Mouse (Mus musculus) embryonic facial prominence, embryonic 15.5 days (tissue): ENCODE data around the gene Shroom1. TPM values are rescaled to one million over a fixed set of nuclear protein-coding genes. Genes with fewer than 3 reads are reported as not detected.

Experiments used
- ATAC-seq: fragments of 200-750 bp; cut with Nextera tagmentation; 2 replicates; pipeline ENCODE4 v1.8.0; 2017; ENCODE audit warnings: low read depth, moderate TSS enrichment; ENCODE audit not compliant: insufficient number of reproducible peaks, low FRiP score, low TSS enrichment
- H3K27ac ChIP-seq: fragments of 300-500 bp; sonication (generic); replicated peaks from 2 replicates; pipeline ENCODE4 v1.5.1; 2015; ENCODE audit warnings: mild to moderate bottlenecking, inconsistent platforms
- H3K27me3 ChIP-seq: fragments of 300-500 bp; sonication (generic); 2 replicates; pipeline ENCODE4 v1.6.1; 2015; ENCODE audit warnings: inconsistent platforms
- H3K36me3 ChIP-seq: fragments of 300-500 bp; sonication (generic); 2 replicates; pipeline ENCODE4 v1.6.1; 2015; ENCODE audit warnings: mild to moderate bottlenecking, inconsistent platforms
- H3K4me1 ChIP-seq: fragments of 300-500 bp; sonication (generic); 2 replicates; pipeline ENCODE4 v1.6.1; 2015; ENCODE audit warnings: inconsistent platforms
- H3K4me2 ChIP-seq: fragments of 300-500 bp; sonication (generic); replicated peaks from 2 replicates; pipeline ENCODE4 v1.6.1; 2015; ENCODE audit warnings: mild to moderate bottlenecking, inconsistent platforms
- H3K4me3 ChIP-seq: fragments of 300-500 bp; sonication (generic); replicated peaks from 2 replicates; pipeline ENCODE4 v1.5.1; 2015; ENCODE audit warnings: mild to moderate bottlenecking, inconsistent platforms
- H3K9ac ChIP-seq: fragments of 300-500 bp; sonication (generic); 2 replicates; pipeline ENCODE4 v1.6.1; 2015; ENCODE audit warnings: inconsistent platforms
- H3K9me3 ChIP-seq: fragments of 300-500 bp; sonication (generic); replicated peaks from 2 replicates; pipeline ENCODE4 v1.6.1; 2016; ENCODE audit warnings: inconsistent platforms
- WGBS: fragments of 180-500 bp; shearing (Covaris S2); methylation state at CpG from one replicate; pipeline ENCODE4 v1.1.7; 2015; 5-methylcytosine and 5-hydroxymethylcytosine counted together
- polyA plus RNA-seq: library from polyadenylated mRNA; unstranded; fragments of >200 nt; fragmentation: Nextera tagmentation; extraction: Ambion mirVana; gene quantifications from 2 replicates; pipeline ENCODE4 v1.2.1, GENCODE M21; 2015

The Shroom1 gene
- polyA plus RNA-seq, 1 experiment from 2014 or later = 3.7 TPM

DNA sequence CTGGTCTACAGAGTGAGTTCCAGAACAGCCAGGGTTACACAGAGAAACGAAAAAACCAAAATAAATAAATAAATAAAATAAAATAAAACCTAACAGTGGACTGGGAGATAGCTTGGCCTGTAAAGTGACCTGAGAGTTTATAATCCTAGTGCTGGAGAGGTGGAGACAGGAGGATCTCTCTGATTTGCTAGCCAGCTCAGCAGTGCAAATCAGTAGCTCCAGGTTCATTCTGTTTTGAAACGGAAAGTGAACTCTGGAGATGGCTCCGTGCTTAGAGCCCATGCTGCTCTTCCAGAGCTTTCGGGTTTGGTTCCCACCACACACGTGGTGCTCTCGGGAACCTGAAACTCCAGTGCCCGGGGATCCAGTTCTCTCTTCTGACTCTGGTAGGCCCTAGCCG, 9.0 kb upstream of the Shroom1 start:
- no peaks in the 10 kb centered on the region for H3K27me3 ChIP-seq
- no peak overlapping the region for H3K4me2 ChIP-seq
- H3K4me3 ChIP-seq = no peak overlapping the region
- H3K9me3 ChIP-seq = no peaks in the 10 kb centered on the region
- H3K4me1 ChIP-seq = no peaks in the 10 kb centered on the region
- no peak overlapping the region for H3K27ac ChIP-seq
- no peak for ATAC-seq
- H3K9ac ChIP-seq = no peak overlapping the region
- 85% methylated on average over 8 of the region's 8 CpGs for WGBS
- H3K36me3 ChIP-seq = no peaks in the 10 kb centered on the region

DNA sequence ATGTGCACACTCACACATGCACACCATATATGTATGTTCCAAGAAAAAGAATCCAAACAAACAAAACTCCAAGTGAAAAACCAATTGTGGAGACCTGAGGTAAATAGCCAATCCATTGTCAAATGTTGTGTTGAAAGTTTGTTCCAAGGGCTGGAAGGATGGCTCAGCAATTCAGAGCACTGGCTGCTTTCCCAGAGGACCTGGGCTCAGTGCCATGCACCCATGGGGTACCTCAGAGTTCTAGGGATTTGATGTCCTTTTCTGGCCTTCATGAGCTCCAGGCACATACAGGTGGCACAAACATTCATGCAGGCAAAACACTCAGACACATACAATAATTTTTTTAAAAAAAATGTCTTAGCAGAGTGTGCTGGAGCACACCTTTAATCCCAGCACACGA, 8.5 kb upstream of the Shroom1 start:
- Histone ChIP-seq H3K9me3 (no peaks in the 10 kb centered on the region), H3K36me3 (no peaks in the 10 kb centered on the region), H3K4me2 (no peak overlapping the region), H3K9ac (no peak overlapping the region), H3K27ac (no peak overlapping the region), H3K4me3 (no peak overlapping the region), H3K27me3 (no peaks in the 10 kb centered on the region), H3K4me1 (no peaks in the 10 kb centered on the region)
- WGBS = 81% methylated on average over 1 of the region's 1 CpGs
- ATAC-seq = no peak

DNA sequence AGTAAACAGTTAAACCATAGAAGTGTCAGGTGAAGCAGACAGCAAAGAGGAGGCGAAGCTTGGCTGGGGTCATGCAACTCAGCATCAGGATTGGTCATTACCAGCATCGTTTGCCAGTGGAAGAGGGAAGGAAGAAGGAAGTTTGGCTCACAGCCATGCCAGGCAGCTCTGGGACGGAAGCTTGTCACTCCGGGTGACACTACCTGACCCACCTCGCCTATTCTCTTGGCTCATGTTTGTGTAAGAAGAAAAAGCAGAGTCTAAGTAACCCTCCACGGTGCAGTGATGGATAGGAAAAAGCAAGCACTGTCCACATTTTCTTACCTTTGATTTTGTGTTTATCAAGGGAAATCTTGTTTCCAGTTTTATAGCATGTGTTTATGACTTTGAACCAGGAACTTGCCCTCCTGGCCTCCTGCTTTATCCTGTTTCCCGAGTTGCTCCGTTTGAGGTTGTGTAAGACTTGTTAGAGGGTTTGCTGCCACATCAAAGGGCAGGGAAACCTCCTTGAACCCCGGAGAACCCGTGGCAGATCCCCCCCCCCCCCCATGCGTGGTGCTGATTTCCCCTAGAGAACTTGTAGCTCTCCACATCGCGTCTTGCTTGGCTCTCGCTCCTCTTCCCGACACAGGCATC, 6.8 kb upstream of the Shroom1 start:
- H3K36me3 ChIP-seq = no peaks in the 10 kb centered on the region
- no peak overlapping the region for H3K27ac ChIP-seq
- no peaks in the 10 kb centered on the region for H3K9me3 ChIP-seq
- no peak overlapping the region for H3K9ac ChIP-seq
- no peaks in the 10 kb centered on the region for H3K27me3 ChIP-seq
- ATAC-seq = no peak
- no peaks in the 10 kb centered on the region for H3K4me1 ChIP-seq
- H3K4me2 ChIP-seq = no peak overlapping the region
- WGBS = 51% methylated on average over 15 of the region's 15 CpGs
- no peak overlapping the region for H3K4me3 ChIP-seq

DNA sequence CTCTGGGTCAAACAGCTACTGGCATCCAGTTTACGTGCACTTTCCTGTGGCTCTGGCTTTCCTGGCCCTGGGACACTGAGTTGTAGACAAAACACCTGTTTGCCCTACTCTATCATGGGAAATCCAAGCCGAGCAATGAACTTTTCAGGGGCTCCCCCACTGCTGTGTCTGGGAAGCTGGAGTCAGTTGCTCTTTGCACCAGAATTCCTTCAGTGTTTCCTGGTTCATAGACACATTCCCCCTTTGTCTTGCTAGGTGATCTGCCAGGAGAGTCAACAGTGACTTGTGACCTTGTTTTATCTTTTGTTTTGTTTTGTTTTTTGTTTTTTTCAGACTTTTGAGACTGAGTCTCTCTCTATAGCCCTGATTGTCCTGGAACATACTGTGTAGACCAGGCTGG, 5.6 kb upstream of the Shroom1 start:
- Histone ChIP-seq H3K9ac (no peak overlapping the region), H3K4me2 (no peak overlapping the region), H3K27me3 (0 out of 2 replicates have a peak, but pooled peaks cover 4% of the 10 kb centered on the region), H3K4me1 (no peaks in the 10 kb centered on the region), H3K9me3 (no peaks in the 10 kb centered on the region), H3K4me3 (no peak overlapping the region), H3K27ac (no peak overlapping the region), H3K36me3 (no peaks in the 10 kb centered on the region)
- ATAC-seq = no peak
- WGBS = 63% methylated on average over 2 of the region's 2 CpGs

DNA sequence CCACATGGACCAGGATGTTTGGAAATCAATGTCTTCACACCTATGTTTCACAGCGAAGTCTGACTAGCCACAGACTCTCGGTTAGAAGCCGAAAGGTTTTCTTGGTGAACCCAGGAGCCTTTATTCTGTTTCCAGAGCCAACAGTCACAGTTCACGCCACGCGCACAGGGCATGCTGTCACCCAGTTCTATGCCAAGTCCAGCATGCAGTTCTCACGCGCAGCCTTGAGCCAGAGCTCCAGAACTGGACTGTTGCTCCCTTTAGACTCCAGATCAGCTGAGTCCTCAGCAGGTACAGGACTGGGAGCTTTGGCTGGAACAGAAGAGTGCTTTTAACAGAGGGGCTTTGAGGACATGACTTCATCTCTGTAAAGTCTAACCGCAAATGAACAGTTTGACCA, 4.6 kb upstream of the Shroom1 start:
- no peak for ATAC-seq
- Histone ChIP-seq H3K36me3 (no peaks in the 10 kb centered on the region), H3K4me2 (no peak overlapping the region), H3K4me3 (no peak overlapping the region), H3K4me1 (0 out of 2 replicates have a peak, but pooled peaks cover 5% of the 10 kb centered on the region), H3K27ac (no peak overlapping the region), H3K9me3 (no peaks in the 10 kb centered on the region), H3K9ac (no peak overlapping the region), H3K27me3 (peaks cover 6% of the 10 kb centered on the region)
- WGBS = 95% methylated on average over 9 of the region's 9 CpGs

DNA sequence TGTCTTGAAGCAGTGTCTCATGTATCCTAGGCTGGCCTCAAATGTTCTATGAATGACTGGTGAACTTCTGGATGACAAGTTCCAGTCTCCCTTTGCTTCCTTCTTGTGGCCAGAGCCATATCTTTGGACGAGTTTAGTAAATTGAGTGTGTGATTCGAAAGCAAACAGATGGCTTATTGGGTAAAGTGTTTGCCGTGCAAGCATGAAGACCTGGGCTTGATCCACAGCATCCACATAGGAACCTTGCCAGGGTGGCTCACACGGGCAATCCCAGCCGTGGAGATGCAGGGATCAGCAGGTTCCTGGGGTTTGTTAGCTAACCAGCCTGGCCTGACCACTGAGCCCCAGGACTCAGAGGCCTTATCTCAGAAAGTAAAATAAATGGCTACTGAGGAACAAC, 4.0 kb upstream of the Shroom1 start:
- 80% methylated on average over 5 of the region's 5 CpGs for WGBS

DNA sequence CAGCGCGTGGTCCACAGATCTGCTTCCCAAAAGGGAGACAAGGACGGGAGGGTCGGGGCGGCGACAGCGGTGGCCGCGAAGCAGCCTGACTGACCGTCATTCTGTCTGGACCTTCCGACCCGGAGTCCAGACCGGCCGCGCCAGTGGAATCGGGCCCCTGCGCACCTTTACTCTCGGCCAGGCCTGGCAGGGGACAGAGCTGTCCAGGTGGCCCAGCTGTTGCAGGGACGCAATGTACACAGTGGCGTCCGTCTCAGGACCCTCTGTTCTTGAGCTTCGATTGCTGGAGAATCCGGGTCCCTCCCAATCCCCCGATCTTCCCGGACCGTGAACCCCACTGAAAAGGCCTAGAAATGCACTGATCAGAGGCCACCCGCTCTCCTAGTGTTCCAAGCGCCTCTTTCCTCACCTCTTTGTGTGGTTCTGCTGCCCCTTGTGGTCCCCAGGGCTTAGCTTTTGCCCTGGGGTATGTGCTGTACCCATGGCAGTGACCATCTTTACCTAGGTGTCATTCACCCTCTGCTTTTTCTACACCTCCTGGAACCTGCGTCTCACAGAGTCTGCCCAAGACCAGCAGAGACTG, 458 bp downstream of the Shroom1 start:
- Histone ChIP-seq H3K27me3 (peaks cover 29% of the 10 kb centered on the region), H3K4me2 (peak overlapping the region; percentile 94), H3K36me3 (no peaks in the 10 kb centered on the region), H3K4me3 (peak overlapping the region; percentile 58), H3K9ac (peak overlapping the region; percentile 48), H3K4me1 (0 out of 2 replicates have a peak, but pooled peaks cover 8% of the 10 kb centered on the region), H3K9me3 (no peaks in the 10 kb centered on the region), H3K27ac (no peak overlapping the region)
- no peak for ATAC-seq
- 4% methylated on average over 29 of the region's 29 CpGs for WGBS

More for the DNA sequence above, 4.0 kb upstream of the Shroom1 start:
- no peaks in the 10 kb centered on the region for H3K36me3 ChIP-seq
- H3K4me1 ChIP-seq = 0 out of 2 replicates have a peak, but pooled peaks cover 8% of the 10 kb centered on the region
- no peak for ATAC-seq
- no peak overlapping the region for H3K4me2 ChIP-seq
- no peak overlapping the region for H3K4me3 ChIP-seq
- no peaks in the 10 kb centered on the region for H3K9me3 ChIP-seq
- peaks cover 11% of the 10 kb centered on the region for H3K27me3 ChIP-seq
- no peak overlapping the region for H3K9ac ChIP-seq
- H3K27ac ChIP-seq = no peak overlapping the region

DNA sequence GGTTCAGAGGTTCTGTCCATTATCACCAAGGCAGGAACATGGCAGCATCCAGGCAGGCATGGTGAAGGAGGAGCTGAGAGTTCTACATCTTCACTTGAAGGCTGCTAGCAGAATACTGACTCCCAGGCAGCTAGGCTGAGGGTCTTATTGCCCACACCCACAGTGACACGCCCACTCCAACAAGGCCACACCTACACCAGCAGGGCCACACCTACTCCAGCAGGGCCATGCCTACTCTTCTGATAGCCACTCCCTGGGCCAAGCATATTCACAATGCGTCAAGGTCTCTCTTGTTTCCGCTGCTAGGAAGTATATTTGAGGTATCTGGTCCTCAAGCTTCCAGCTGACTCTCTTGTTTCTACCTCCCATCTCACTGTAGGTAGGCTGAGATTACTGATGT, 2.0 kb downstream of the Shroom1 start:
- H3K9me3 ChIP-seq = no peaks in the 10 kb centered on the region
- H3K9ac ChIP-seq = no peak overlapping the region
- peaks cover 17% of the 10 kb centered on the region for H3K4me1 ChIP-seq
- peaks cover 45% of the 10 kb centered on the region for H3K27me3 ChIP-seq
- no peaks in the 10 kb centered on the region for H3K36me3 ChIP-seq
- no peak overlapping the region for H3K4me3 ChIP-seq
- 61% methylated on average over 3 of the region's 3 CpGs for WGBS
- H3K27ac ChIP-seq = no peak overlapping the region
- no peak for ATAC-seq
- H3K4me2 ChIP-seq = no peak overlapping the region

DNA sequence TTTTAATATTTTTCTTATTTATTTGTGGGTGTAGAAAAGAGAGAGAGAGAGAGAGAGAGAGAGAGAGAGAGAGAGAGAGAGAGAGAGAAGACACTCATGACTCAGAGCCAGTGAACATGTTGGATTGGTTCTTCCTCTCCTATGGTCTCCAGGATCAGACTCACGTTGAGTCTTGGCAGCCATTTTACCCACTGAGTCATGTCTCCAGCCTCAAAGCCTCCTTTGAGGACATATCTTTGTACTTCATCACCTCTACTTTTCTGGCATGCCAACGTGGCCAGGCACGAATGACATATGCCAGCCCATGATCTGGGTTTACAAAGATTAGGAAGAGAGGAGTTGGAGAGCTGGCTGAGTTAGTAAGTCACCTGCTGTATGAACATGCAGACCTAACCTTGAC, 3.2 kb downstream of the Shroom1 start:
- Histone ChIP-seq H3K36me3 (no peaks in the 10 kb centered on the region), H3K4me1 (peaks cover 18% of the 10 kb centered on the region), H3K9me3 (no peaks in the 10 kb centered on the region), H3K27ac (no peak overlapping the region), H3K4me3 (no peak overlapping the region), H3K4me2 (no peak overlapping the region), H3K9ac (no peak overlapping the region), H3K27me3 (peaks cover 57% of the 10 kb centered on the region)
- ATAC-seq = no peak
- 79% methylated on average over 3 of the region's 3 CpGs for WGBS

DNA sequence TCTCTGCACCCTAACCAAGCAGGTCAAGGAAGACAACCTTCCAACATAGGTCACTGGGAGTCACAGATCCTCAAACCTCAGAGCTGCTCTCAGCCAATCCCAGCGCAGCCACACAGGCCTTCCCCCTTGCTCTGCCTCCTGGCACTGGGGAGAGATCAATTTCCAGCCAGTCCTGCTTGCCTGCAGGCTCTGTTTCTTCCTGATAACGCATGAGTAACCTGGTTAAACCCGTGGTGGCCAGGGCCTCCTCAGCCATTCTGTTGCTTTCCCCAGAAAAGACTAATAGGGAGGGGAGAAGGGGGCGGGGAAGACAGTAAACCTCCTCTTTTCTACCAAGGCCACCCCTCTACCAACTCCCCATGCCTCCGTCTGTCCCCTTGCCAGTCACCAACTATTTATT, 4.7 kb downstream of the Shroom1 start:
- H3K27ac ChIP-seq = no peak overlapping the region
- no peaks in the 10 kb centered on the region for H3K9me3 ChIP-seq
- no peak overlapping the region for H3K4me3 ChIP-seq
- H3K9ac ChIP-seq = no peak overlapping the region
- H3K27me3 ChIP-seq = peaks cover 61% of the 10 kb centered on the region
- H3K4me2 ChIP-seq = no peak overlapping the region
- 28% methylated on average over 5 of the region's 5 CpGs for WGBS
- H3K36me3 ChIP-seq = no peaks in the 10 kb centered on the region
- H3K4me1 ChIP-seq = peaks cover 28% of the 10 kb centered on the region
- peak; percentile 20; the same call in 1 of the 2 replicates for ATAC-seq

DNA sequence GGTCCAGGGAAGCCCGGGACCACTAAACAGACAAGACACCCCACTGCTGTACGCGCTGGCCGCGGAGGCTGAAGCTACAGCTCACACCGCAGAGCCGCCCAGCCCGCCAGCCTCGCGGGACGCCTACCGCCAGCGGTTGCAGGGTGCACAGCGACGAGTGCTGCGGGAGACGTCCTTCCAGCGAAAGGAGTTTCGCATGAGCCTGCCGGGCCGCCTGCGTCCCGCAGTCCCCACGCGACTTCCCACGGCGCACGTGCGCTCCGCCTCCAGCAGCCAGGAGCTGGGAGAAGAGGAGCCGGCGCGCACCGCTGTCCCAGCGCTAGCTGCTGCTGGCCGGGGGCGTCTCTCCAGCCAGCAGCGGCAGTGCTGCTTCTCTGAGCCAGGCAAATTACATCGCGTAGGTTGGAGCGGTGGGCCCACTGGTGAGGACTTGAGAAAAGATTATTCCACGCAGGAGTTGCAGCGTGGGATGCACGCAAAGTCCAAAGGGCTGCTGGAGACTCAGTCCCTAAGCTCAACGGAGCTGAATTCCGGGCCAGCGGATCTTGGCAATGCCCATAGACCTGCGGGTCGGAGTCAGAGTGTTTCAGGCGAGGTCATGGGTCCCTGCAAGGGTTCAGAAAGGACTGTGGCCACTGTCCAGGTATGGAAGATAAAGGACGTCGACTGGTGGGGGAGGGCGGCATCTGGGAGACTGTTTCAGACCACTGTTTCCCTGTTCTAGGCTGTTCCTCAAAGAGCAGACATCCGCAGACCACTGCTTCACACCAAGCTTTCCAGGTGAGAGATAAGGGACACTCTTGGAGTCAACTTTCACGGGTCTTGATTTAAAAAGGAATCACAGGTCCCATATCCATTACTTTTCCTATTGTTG, 6.8 kb downstream of the Shroom1 start:
- H3K9ac ChIP-seq = no peak overlapping the region; the same call in 1 of the 2 replicates
- WGBS = 7% methylated on average over 55 of the region's 55 CpGs
- peaks cover 55% of the 10 kb centered on the region for H3K27me3 ChIP-seq
- H3K4me1 ChIP-seq = peaks cover 22% of the 10 kb centered on the region
- H3K27ac ChIP-seq = no peak overlapping the region
- H3K4me3 ChIP-seq = peak overlapping the region; percentile 44
- peak overlapping the region; percentile 81 for H3K4me2 ChIP-seq
- ATAC-seq = no peak
- no peaks in the 10 kb centered on the region for H3K9me3 ChIP-seq
- H3K36me3 ChIP-seq = no peaks in the 10 kb centered on the region
